Comparison of ENCODE assay signal across 33 mouse cellular contexts in the genomic region with DNA sequence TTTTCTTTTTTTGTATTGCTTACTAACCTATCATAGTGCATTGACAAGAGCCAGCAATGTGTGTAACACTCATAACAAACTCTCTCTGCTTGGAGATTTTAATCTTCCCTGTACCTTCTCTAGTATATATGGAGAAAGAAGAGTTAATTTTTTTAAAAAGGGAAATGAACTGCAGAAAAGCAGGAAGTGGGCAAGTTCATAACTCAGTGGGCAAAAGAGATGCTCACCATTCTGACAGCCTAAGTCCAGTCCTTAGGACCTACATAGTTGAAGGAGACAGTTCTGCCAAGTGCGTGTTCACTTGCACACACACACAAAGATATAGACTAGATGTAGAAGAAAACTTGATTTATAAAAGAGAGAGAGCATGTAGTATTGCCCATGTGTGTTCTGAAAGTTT. TPM values are rescaled to one million over a fixed set of nuclear protein-coding genes. Genes with fewer than 3 reads are reported as not detected.
DNase-seq lines count a peak whose midpoint lies in the region; ATAC-seq and TF ChIP-seq lines count a peak whose summit lies in the region.
"Had no signal": no experiment of that assay in that cellular context is flagged by ENCODE, and none has a peak within 500 bp of the region (broad histone marks: within the 10 kb centered on the region; RNA-seq: fewer than 3 reads in every experiment).

No protein-coding gene starts in this region.

- no peak overlapping the region for H3K9ac ChIP-seq in intestine, postnatal 0 days (ENCODE audit: low read depth, low read length)
- H3K9ac ChIP-seq: embryonic facial prominence, embryonic 12.5 days; embryonic facial prominence, embryonic 15.5 days; forebrain, postnatal 0 days; hindbrain, embryonic 12.5 days; hindbrain, embryonic 15.5 days had no signal

- H3K36me3 ChIP-seq in splenic B cell, adult 2 months (ENCODE audit: control insufficient read depth, insufficient read depth, low read length, poor library complexity, severe bottlenecking): no peaks in the 10 kb centered on the region; the same call in 1 of the 2 replicates
- H3K36me3 ChIP-seq in intestine, postnatal 0 days (ENCODE audit: control insufficient read depth, insufficient read depth): no peaks in the 10 kb centered on the region; the same call in 1 of the 2 replicates
- H3K36me3 ChIP-seq: embryonic facial prominence, embryonic 12.5 days; hindbrain, embryonic 12.5 days; hindbrain, embryonic 15.5 days had no signal

- H3K4me2 ChIP-seq in intestine, postnatal 0 days (replicated peaks; ENCODE audit: low read depth): no peak overlapping the region
- H3K4me2 ChIP-seq: embryonic facial prominence, embryonic 12.5 days; embryonic facial prominence, embryonic 15.5 days; heart, embryonic 11.5 days; hindbrain, embryonic 12.5 days; hindbrain, embryonic 15.5 days had no signal

- peak; percentile 64 for ATAC-seq in granulocyte monocyte progenitor cell, adult 5-6 weeks (replicated peaks; ENCODE audit: poor library complexity, severe bottlenecking)
- no peak for ATAC-seq in intestine, postnatal 0 days
- ATAC-seq in CD4-positive, CD25-positive, alpha-beta regulatory T cell, adult 4 months: no peak
- ATAC-seq: forebrain, embryonic 14.5 days; forebrain, postnatal 0 days; Patski had no signal

- no peaks in the 10 kb centered on the region for H3K27me3 ChIP-seq in splenic B cell, adult 2 months (ENCODE audit: control insufficient read depth, insufficient read depth, low read length, poor library complexity, severe bottlenecking)
- no peaks in the 10 kb centered on the region for H3K27me3 ChIP-seq in intestine, postnatal 0 days (replicated peaks; ENCODE audit: control insufficient read depth, insufficient read depth, low read length)
- H3K27me3 ChIP-seq: CH12.LX; embryonic facial prominence, embryonic 12.5 days; embryonic facial prominence, embryonic 15.5 days; hindbrain, embryonic 12.5 days; hindbrain, embryonic 15.5 days; Patski had no signal

- no peak overlapping the region for H3K4me3 ChIP-seq in intestine, postnatal 0 days (ENCODE audit: low read depth, low read length)
- H3K4me3 ChIP-seq: embryonic facial prominence, embryonic 12.5 days; embryonic facial prominence, embryonic 15.5 days; hindbrain, embryonic 12.5 days; hindbrain, embryonic 15.5 days had no signal

- DNase-seq in heart, adult 11 months: peak; percentile 37
- DNase-seq in heart, adult 18-20 months: no peak
- peak; percentile 12 for DNase-seq in splenic B cell, adult 2 months (ENCODE audit: low read depth, low spot score)
- DNase-seq: adrenal gland, postnatal 10 days; adrenal gland, postnatal 36 days; cerebellum, adult 11 months; cerebellum, adult 9-10 months; cerebellum, postnatal 14 days; forebrain, postnatal 0 days; gastrocnemius, postnatal 10 days; gastrocnemius, postnatal 36 days; kidney, adult 11 months; kidney, adult 8-10 months had no signal

- no peaks in the 10 kb centered on the region for H3K9me3 ChIP-seq in intestine, postnatal 0 days (ENCODE audit: control insufficient read depth)
- H3K9me3 ChIP-seq: embryonic facial prominence, embryonic 12.5 days; embryonic facial prominence, embryonic 15.5 days; G1E; hindbrain, embryonic 12.5 days; hindbrain, embryonic 15.5 days had no signal

- no peak overlapping the region for H3K27ac ChIP-seq in intestine, postnatal 0 days (ENCODE audit: low read depth, low read length)
- H3K27ac ChIP-seq: embryonic facial prominence, embryonic 12.5 days; embryonic facial prominence, embryonic 15.5 days; hindbrain, embryonic 12.5 days; hindbrain, embryonic 15.5 days had no signal

- TF ChIP-seq CTCF in intestine, postnatal 0 days (IDR thresholded peaks at IDR 0.05; ENCODE audit: low read depth): no peak

- H3K4me1 ChIP-seq in intestine, postnatal 0 days (replicated peaks; ENCODE audit: control insufficient read depth, insufficient read depth, low read length): peaks cover 7% of the 10 kb centered on the region

- WGBS in intestine, postnatal 0 days: 86% methylated on average over 1 of the region's 1 CpGs

RNA-seq across cellular contexts. Expression of a gene that starts 47.9 kb away (rescaled TPM):
- 100 to 1,000 TPM; 146 to 169 TPM for total RNA-seq in heart, adult 18-20 months (2021)
- total RNA-seq in granulocyte monocyte progenitor cell, adult 5-6 weeks (2014; fragmentation: Nextera tagmentation): 50.6 and 56.7 TPM in 2 replicates
- 25.1 and 44.5 TPM in 2 replicates for total RNA-seq in granulocyte monocyte progenitor cell, adult 5-6 weeks (2017)
- polyA plus RNA-seq in intestine, postnatal 0 days (2015; fragmentation: Nextera tagmentation; extraction: Ambion mirVana): 19.4 and 21.8 TPM in 2 replicates
- polyA plus RNA-seq in CD4-positive, CD25-positive, alpha-beta regulatory T cell, adult 4 months (2017; shearing (Covaris generic)): 10 to 100 TPM; 12.8 to 17.3 TPM

RNA-seq across cellular contexts. Expression of a gene that starts 57.8 kb away (rescaled TPM):
- not detected for total RNA-seq in heart, adult 18-20 months (2021)
- total RNA-seq in granulocyte monocyte progenitor cell, adult 5-6 weeks (2014; fragmentation: Nextera tagmentation): not detected in 2 replicates
- total RNA-seq in granulocyte monocyte progenitor cell, adult 5-6 weeks (2017): not detected in 2 replicates
- polyA plus RNA-seq in intestine, postnatal 0 days (2015; fragmentation: Nextera tagmentation; extraction: Ambion mirVana): not detected in 2 replicates
- not detected for polyA plus RNA-seq in CD4-positive, CD25-positive, alpha-beta regulatory T cell, adult 4 months (2017; shearing (Covaris generic))
- total RNA-seq: adrenal gland, adult 18-20 months; adrenal gland, postnatal 36 days; forebrain, postnatal 0 days; gastrocnemius, postnatal 10 days; gastrocnemius, postnatal 36 days; heart, adult 8-10 months; heart, postnatal 25 days; hematopoietic stem cell, adult 5-6 weeks had no signal
- polyA plus RNA-seq: embryonic facial prominence, embryonic 15.5 days; forebrain, embryonic 11.5 days; forebrain, embryonic 14.5 days; forebrain, postnatal 0 days; G1E; heart, embryonic 14.5 days; heart, postnatal 0 days; hindbrain, embryonic 12.5 days; hindbrain, embryonic 15.5 days; intestine, embryonic 14.5 days; Patski had no signal

Comparison
In these comparisons a context has a peak if more than half of its experiments do, and no peak if none do; other contexts are left out.
1. DNase-seq: peak in heart, adult 11 months (single experiment) and splenic B cell, adult 2 months (single experiment); none in heart, adult 18-20 months (0 of 2).